Mouse (Mus musculus) intestine, embryonic 15.5 days (tissue): ENCODE measurements around the gene Lgr6. TPM values are rescaled to one million over a fixed set of nuclear protein-coding genes. Genes with fewer than 3 reads are reported as not detected.
A peak's percentile ranks its signal among the peaks of the same experiment; 100 is the strongest.

Experiments used
- ATAC-seq: fragments of 200-750 bp; cut with Nextera tagmentation; 2 replicates; pipeline ENCODE4 v1.8.0; 2017; ENCODE audit warnings: moderate TSS enrichment, moderate library complexity
- H3K27ac ChIP-seq: fragments of 300-500 bp; sonication (generic); 2 replicates; pipeline ENCODE4 v1.5.1; 2015; ENCODE audit warnings: mild to moderate bottlenecking, inconsistent platforms
- H3K27me3 ChIP-seq: fragments of 300-500 bp; sonication (generic); replicated peaks from 2 replicates; pipeline ENCODE4 v1.6.1; 2015; ENCODE audit warnings: inconsistent platforms
- H3K36me3 ChIP-seq: fragments of 300-500 bp; sonication (generic); 2 replicates; pipeline ENCODE4 v1.6.1; 2015; ENCODE audit warnings: inconsistent platforms
- H3K4me1 ChIP-seq: fragments of 300-500 bp; sonication (generic); replicated peaks from 2 replicates; pipeline ENCODE4 v1.6.1; 2015; ENCODE audit warnings: inconsistent platforms
- H3K4me2 ChIP-seq: fragments of 300-500 bp; sonication (generic); replicated peaks from 2 replicates; pipeline ENCODE4 v1.6.1; 2015; ENCODE audit warnings: mild to moderate bottlenecking, inconsistent platforms
- H3K4me3 ChIP-seq: fragments of 300-500 bp; sonication (generic); replicated peaks from 2 replicates; pipeline ENCODE4 v1.5.1; 2015; ENCODE audit warnings: inconsistent platforms
- H3K9ac ChIP-seq: fragments of 300-500 bp; sonication (generic); 2 replicates; pipeline ENCODE4 v1.6.1; 2015; ENCODE audit warnings: inconsistent platforms
- H3K9me3 ChIP-seq: fragments of 300-500 bp; sonication (generic); 2 replicates; pipeline ENCODE4 v1.6.1; 2016; ENCODE audit warnings: inconsistent platforms
- WGBS: fragments of 180-500 bp; shearing (Covaris S2); methylation state at CpG from one replicate; pipeline ENCODE4 v1.1.7; 2015; 5-methylcytosine and 5-hydroxymethylcytosine counted together
- polyA plus RNA-seq: library from polyadenylated mRNA; unstranded; fragments of >200 nt; fragmentation: Nextera tagmentation; extraction: Ambion mirVana; gene quantifications from 2 replicates; pipeline ENCODE4 v1.2.1, GENCODE M21; 2015

The Lgr6 gene
- polyA plus RNA-seq, 1 experiment from 2014 or later: 0.45 TPM

DNA sequence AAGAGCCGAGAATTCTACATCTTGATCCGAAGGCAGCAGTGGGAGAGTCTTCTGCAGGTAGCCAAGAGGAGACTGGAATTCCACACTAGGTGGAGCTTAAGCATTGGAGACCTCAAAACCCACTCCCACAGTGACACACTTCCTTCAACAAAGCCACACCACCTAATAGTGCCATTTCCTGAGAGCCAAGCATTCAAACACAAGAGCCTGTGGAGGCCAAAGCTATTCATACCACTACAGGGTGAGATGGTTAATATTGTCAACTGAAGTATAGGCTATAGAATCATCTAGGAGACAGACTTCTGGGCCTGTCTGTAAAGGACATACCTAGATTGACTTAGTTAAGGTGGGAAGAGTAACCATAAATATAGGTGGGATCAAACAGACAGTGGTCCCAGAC is 139.6 kb downstream of the Lgr6 start:
- 0 out of 2 replicates have a peak, but pooled peaks cover 4% of the 10 kb centered on the region for H3K36me3 ChIP-seq
- no peak for ATAC-seq
- no peak overlapping the region for H3K4me3 ChIP-seq
- H3K9me3 ChIP-seq: no peaks in the 10 kb centered on the region
- H3K9ac ChIP-seq: no peak overlapping the region
- H3K4me1 ChIP-seq: peaks cover 12% of the 10 kb centered on the region; the same call in 1 of the 2 replicates
- WGBS: 86% methylated on average over 2 of the region's 2 CpGs
- no peaks in the 10 kb centered on the region for H3K27me3 ChIP-seq
- no peak overlapping the region for H3K4me2 ChIP-seq
- no peak overlapping the region for H3K27ac ChIP-seq

DNA sequence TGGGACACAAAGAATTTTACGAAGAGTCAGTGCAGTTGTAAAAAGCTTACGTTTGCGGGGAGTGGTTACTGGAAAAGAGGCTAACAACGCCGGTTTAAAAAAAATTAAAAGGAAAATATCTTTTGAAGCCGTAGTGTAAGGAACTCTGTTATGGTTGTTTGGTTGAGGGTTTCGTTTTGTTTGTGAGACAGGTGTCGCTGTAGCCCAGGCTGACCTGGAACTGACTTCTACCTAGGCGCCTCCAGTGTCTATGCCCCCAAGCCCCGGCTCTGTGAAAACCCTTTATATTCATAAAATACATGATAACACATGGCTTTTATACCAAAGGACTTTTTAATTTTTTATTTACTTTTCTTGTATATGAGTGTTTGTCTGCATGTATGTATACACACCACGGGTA is 142.3 kb downstream of the Lgr6 start:
- peak; percentile 80 for ATAC-seq
- Histone ChIP-seq H3K4me3 (peak overlapping the region; percentile 73), H3K9me3 (no peaks in the 10 kb centered on the region), H3K9ac (peak overlapping the region; percentile 64), H3K27ac (no peak overlapping the region), H3K36me3 (no peaks in the 10 kb centered on the region), H3K4me1 (peaks cover 12% of the 10 kb centered on the region; the same call in 1 of the 2 replicates), H3K27me3 (no peaks in the 10 kb centered on the region), H3K4me2 (peak overlapping the region; percentile 74)
- WGBS: 2% methylated on average over 11 of the region's 11 CpGs

DNA sequence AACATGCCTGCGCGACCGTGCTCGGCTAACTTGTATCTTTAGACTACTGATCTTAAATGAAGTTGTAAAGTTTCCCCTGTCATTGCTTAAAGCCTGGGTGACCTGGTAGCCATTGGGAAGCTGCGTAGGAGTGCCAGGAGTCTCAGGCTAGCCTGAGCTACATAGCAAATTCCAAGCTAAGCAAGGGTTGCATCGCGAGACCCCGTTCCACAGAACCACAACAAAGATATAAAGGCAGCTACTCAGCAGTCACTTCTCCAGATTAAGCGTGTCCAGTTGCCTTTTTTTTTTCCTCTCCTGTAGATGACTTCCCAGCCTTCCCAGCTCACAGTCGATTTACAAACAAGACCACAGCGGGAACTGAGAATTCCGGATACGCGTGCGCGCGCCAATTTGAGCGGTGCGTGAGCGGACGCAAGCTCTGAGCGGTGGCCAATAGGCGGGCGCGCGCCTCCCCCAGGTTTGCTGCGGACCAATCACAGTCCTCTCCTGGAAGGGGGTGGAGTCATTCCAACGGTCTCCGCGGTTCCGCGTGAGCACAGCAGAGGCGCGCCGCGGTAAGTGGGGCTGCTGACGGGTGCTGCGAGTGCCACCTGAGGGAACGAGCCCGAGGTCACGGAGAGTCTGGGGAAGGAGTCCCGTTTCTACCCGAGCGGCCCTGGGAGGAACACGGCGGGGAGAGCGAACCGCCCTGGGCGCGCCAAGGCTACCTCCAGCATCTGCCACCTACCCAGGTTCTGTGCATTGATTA is 142.8 kb downstream of the Lgr6 start, which contains the start of gene Ube2t:
TSS of gene Ube2t (plus strand) at position 513 of the 751 bp plus-strand sequence.
- H3K9me3 ChIP-seq: no peaks in the 10 kb centered on the region
- no peaks in the 10 kb centered on the region for H3K27me3 ChIP-seq
- peak within 1 kb of the TSS; percentile 64 for H3K9ac ChIP-seq
- H3K4me1 ChIP-seq: peaks cover 12% of the 10 kb centered on the region; the same call in 1 of the 2 replicates
- 2% methylated on average over 50 of the region's 50 CpGs for WGBS
- H3K27ac ChIP-seq: peak within 1 kb of the TSS; percentile 18; the same call in 1 of the 2 replicates
- ATAC-seq: peak; percentile 100
- peak within 1 kb of the TSS; percentile 74 for H3K4me2 ChIP-seq
- no peaks in the 10 kb centered on the region for H3K36me3 ChIP-seq
- H3K4me3 ChIP-seq: peak within 1 kb of the TSS; percentile 73

DNA sequence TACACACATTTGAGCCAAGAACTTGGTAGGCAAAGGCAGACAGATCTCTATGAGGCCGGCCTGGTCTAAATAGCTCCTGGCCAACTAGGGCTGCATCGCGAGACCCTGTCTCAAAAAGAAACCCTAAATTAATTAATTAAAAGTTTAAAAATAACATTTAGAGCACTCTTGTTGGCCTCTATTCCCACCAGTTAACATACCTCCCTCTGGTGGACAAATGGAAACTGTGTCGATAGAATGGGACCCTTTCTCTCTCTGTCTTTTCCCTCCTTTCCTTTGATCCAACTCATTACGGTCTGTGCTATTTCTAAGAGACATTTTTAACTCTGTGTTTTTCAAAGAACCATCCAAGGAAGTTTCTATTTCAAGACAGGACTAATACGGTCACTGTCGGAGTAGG is 144.4 kb downstream of the Lgr6 start:
- Histone ChIP-seq H3K4me1 (peaks cover 12% of the 10 kb centered on the region; the same call in 1 of the 2 replicates), H3K27ac (no peak overlapping the region), H3K4me2 (no peak overlapping the region), H3K4me3 (no peak overlapping the region), H3K9ac (no peak overlapping the region), H3K9me3 (no peaks in the 10 kb centered on the region), H3K27me3 (no peaks in the 10 kb centered on the region), H3K36me3 (no peaks in the 10 kb centered on the region)
- 63% methylated on average over 7 of the region's 7 CpGs for WGBS
- no peak for ATAC-seq

DNA sequence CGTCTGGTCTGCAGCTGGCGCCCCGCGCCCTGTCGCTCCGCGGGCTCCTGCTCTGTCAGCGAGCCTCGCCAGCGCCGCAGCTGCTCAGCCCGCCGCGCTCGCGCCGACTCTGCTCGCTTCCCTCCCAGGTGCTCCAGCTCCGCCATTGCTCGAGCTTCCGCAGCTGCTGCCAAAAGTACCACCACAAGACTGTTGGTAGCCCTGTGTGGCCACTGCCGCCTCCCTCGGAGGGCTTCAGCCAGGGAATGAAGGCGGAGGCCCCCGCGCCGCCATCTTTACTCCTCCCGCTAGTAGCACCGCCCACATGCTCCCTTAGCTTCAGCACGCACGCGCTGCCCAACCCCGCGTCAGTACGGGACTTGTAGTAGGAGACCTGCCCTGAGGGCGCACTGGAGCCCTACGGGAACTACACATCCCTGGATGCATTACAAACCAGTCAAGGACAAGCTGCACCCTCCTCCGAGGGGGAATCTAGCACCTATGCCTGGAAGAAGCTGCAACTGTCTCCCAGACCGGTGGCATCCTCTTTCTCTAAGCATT is 149.4 kb downstream of the Lgr6 start, which contains the start of gene Ppp1r12b:
TSS of gene Ppp1r12b (minus strand) at position 306 of the 540 bp plus-strand sequence.
- peak; percentile 99 for ATAC-seq
- H3K27me3 ChIP-seq: no peaks in the 10 kb centered on the region
- H3K4me3 ChIP-seq: peak within 1 kb of the TSS; percentile 94
- H3K9me3 ChIP-seq: no peaks in the 10 kb centered on the region
- WGBS: under 1% methylated on average over 39 of the region's 39 CpGs
- peak within 1 kb of the TSS; percentile 87 for H3K27ac ChIP-seq
- H3K4me1 ChIP-seq: peaks cover 5% of the 10 kb centered on the region; the same call in 1 of the 2 replicates
- H3K4me2 ChIP-seq: peak within 1 kb of the TSS; percentile 83
- peak within 1 kb of the TSS; percentile 88 for H3K9ac ChIP-seq
- no peaks in the 10 kb centered on the region for H3K36me3 ChIP-seq

DNA sequence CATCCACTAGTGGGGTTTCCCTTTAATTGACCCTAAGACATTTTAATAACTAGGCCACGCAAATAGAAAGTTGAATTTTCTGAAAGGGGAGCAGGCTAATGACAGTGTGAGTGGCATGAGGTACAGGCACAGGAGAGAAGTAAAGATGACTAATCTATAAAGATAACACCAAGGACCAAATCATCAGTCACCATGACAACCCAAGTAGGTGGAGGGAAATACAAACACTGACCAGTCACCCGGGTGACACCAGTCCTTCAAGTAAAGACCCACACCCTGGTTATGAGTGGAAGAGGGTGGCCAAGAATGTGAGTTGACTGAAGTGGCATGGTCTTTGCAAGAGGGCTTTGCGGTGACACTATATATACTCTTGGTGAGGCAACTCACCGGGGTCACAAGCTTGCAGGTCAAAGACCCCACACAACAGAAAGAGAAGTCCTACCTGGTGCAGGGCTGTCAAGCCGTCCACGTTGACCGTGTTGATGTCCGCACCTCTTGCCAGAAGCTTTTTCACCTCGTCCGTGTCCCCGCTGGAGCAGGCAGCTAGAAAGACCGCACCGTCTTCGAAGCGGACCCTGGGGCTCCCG is 149.9 kb downstream of the Lgr6 start:
- 2% methylated on average over 16 of the region's 16 CpGs for WGBS
- Histone ChIP-seq H3K27ac (peak overlapping the region; percentile 87), H3K4me3 (peak overlapping the region; percentile 94), H3K4me1 (peaks cover 5% of the 10 kb centered on the region; the same call in 1 of the 2 replicates), H3K9ac (peak overlapping the region; percentile 88), H3K36me3 (no peaks in the 10 kb centered on the region), H3K4me2 (peak overlapping the region; percentile 83), H3K27me3 (no peaks in the 10 kb centered on the region), H3K9me3 (no peaks in the 10 kb centered on the region)
- peak; percentile 29 for ATAC-seq

DNA sequence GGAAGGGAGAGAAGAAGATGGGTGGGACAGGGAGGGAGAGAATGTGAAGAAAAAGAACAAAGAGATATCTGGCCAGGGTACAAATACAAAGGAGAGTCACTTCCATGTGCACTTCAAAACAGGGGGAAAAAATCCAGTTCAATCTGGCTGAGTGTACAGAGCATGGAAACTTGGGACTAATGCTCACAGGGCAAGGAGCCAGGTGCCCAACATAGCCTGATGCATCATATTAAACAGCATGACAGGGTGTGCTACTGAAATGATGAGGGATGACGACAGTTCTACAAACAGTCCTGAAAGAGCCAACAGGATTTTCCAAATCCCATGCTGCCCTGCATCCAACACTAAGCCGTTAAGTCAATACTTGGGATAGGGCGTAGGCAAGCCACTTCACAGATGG is 155.1 kb downstream of the Lgr6 start:
- Histone ChIP-seq H3K9ac (no peak overlapping the region), H3K4me3 (no peak overlapping the region), H3K36me3 (peaks cover 3% of the 10 kb centered on the region; the same call in 1 of the 2 replicates), H3K27ac (no peak overlapping the region), H3K4me2 (no peak overlapping the region), H3K4me1 (peaks cover 1% of the 10 kb centered on the region; the same call in 1 of the 2 replicates), H3K9me3 (no peaks in the 10 kb centered on the region), H3K27me3 (no peaks in the 10 kb centered on the region)
- no peak for ATAC-seq
- WGBS: 90% methylated on average over 3 of the region's 3 CpGs

DNA sequence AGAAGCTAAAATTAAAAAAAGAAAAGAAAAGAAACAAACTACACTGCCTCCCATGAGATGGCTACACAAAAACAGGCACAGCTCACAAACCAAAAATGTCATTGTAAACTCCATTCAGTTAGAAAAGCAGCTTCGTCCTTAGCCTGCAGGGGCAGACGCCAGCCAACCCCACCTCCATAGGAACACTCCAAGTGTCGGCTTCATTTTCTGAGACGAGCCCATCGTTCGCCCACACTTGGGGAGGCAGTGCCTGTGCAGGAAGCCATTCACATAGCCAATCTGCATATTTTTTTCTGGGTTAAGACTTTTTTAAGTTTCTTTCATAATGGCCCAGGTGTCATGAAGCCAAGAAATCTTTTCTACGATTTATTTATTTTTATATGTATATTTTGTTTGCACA is 157.5 kb downstream of the Lgr6 start:
- no peaks in the 10 kb centered on the region for H3K9me3 ChIP-seq
- H3K4me1 ChIP-seq: no peaks in the 10 kb centered on the region
- 85% methylated on average over 7 of the region's 7 CpGs for WGBS

DNA sequence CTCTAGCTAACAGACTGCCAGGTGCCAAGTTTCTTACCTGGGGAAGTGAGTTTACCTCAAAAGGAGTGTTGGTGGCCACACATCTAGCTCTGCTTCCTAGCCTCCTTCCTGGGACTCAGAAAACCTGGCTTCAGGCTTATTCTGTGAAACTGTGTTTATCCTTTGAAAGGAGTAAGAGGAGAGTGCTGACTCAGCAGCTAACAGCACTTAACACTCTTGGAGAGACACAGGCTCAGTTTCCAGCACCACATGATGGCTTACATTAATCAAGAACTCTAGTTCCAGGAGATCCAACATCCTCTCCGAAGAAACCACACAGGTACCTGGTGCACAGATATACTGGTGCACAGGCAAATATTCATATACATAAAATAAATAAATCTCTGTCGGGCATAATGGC is 162.2 kb downstream of the Lgr6 start:
- Histone ChIP-seq H3K36me3 (peaks cover under 1% of the 10 kb centered on the region; the same call in 1 of the 2 replicates), H3K27me3 (no peaks in the 10 kb centered on the region), H3K27ac (no peak overlapping the region), H3K9ac (no peak overlapping the region), H3K4me2 (no peak overlapping the region), H3K4me1 (no peaks in the 10 kb centered on the region), H3K4me3 (no peak overlapping the region), H3K9me3 (no peaks in the 10 kb centered on the region)
- no peak for ATAC-seq
- WGBS: 84% methylated on average over 2 of the region's 2 CpGs

More for the DNA sequence above, 157.5 kb downstream of the Lgr6 start:
- H3K27ac ChIP-seq: no peak overlapping the region
- no peaks in the 10 kb centered on the region for H3K27me3 ChIP-seq
- ATAC-seq: no peak
- H3K4me3 ChIP-seq: no peak overlapping the region
- H3K4me2 ChIP-seq: no peak overlapping the region
- no peak overlapping the region for H3K9ac ChIP-seq
- peaks cover 3% of the 10 kb centered on the region; the same call in 1 of the 2 replicates for H3K36me3 ChIP-seq

DNA sequence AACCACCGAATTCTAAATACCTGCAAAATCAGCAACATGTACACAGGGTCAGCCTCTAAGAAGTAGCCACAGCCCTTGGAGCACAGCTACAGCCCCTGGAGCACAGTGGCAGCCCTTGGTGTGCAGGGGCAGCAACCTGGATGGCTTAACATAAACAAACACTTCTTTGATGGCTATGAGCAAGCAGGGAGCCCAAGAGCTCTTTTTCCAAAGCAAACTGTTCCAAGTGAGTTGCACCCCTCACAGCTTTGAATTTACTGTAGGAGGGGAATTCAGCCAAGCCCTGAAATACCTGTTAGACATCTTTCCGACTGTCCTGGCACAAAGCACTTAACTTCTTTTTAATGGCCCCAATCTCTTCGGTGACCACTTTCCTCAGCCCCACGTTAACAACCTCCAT is 164.2 kb downstream of the Lgr6 start:
- Histone ChIP-seq H3K4me1 (no peaks in the 10 kb centered on the region), H3K36me3 (no peaks in the 10 kb centered on the region), H3K9me3 (no peaks in the 10 kb centered on the region), H3K4me2 (no peak overlapping the region), H3K27me3 (no peaks in the 10 kb centered on the region), H3K4me3 (no peak overlapping the region), H3K27ac (no peak overlapping the region), H3K9ac (no peak overlapping the region)
- 39% methylated on average over 4 of the region's 4 CpGs for WGBS
- no peak for ATAC-seq

DNA sequence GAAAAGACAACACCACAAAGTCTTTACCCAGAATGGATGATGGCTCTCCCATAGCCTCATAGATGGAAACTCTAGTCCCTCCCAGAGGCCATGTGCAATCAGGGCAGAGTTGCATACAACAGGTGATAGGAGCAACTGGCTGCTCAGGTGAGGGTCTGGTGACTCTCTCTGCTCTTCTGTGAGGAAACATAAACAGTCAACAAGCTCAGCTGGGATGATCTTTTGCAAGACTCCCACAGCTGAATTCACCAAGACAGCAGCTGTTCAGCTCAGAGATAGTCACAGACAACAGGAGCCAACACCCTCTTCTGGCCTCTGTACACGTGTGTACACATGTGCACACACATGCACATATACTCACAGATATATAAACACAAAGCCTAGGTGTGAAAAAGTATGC is 166.8 kb downstream of the Lgr6 start:
- Histone ChIP-seq H3K9me3 (no peaks in the 10 kb centered on the region), H3K4me2 (no peak overlapping the region), H3K27me3 (no peaks in the 10 kb centered on the region), H3K4me1 (no peaks in the 10 kb centered on the region), H3K4me3 (no peak overlapping the region), H3K9ac (no peak overlapping the region), H3K27ac (no peak overlapping the region), H3K36me3 (no peaks in the 10 kb centered on the region)
- 80% methylated on average over 1 of the region's 1 CpGs for WGBS
- no peak for ATAC-seq

DNA sequence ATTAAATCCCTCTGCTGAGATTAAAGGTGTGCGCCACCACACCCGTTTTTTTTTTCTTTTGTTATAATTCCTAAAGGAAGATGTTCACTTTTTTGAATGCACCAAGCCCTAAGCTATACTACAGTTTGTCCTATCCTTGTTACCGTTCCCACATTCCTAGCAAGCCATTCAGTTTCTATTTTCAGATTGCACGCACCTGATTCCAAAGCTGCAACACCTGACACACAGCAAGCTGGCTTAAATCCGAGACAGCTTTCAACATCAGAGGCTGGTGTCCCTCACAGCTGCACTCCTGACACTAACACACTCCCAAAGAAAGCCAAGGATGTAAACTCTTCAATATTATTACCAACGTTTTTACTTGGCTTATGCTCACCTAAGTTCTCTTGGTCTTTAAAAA is 168.7 kb downstream of the Lgr6 start:
- WGBS: 87% methylated on average over 6 of the region's 6 CpGs
- H3K4me3 ChIP-seq: no peak overlapping the region
- H3K36me3 ChIP-seq: no peaks in the 10 kb centered on the region
- H3K27ac ChIP-seq: no peak overlapping the region
- H3K4me1 ChIP-seq: no peaks in the 10 kb centered on the region
- no peak overlapping the region for H3K9ac ChIP-seq
- no peak overlapping the region for H3K4me2 ChIP-seq
- no peak for ATAC-seq
- no peaks in the 10 kb centered on the region for H3K27me3 ChIP-seq
- H3K9me3 ChIP-seq: no peaks in the 10 kb centered on the region
